Mouse (Mus musculus): ENCODE measurements around the gene Fcrla. TPM values are rescaled to one million over a fixed set of nuclear protein-coding genes. Genes with fewer than 3 reads are reported as not detected.

Gene Fcrla
- total RNA-seq (2023), result 25.4 TPM

GRCm38 (mm10) chr1:170927378-170927777 is at the start of gene Fcrla:
TSS of gene Fcrla (minus strand) at chr1:170927583.

GRCm38 (mm10) chr1:170976447-170976846 is 49.1 kb upstream of the Fcrla start, which contains the start of gene Fcgr2b:
TSS of gene Fcgr2b (minus strand) at chr1:170976547.

GRCm38 (mm10) chr1:170912891-170913615 is 14.3 kb downstream of the Fcrla start, which contains the start of gene Fcrlb:
TSS of gene Fcrlb (minus strand) at chr1:170912941.

GRCm38 (mm10) chr1:170884978-170885561 is 42.3 kb downstream of the Fcrla start, which contains the start of the genes Gm26620 and Dusp12:
TSS of gene Gm26620 (plus strand) at chr1:170885065.
TSS of gene Dusp12 (minus strand) at chr1:170885540.

GRCm38 (mm10) chr1:170867691-170868105 is 59.7 kb downstream of the Fcrla start, which contains the start of gene Atf6:
TSS of gene Atf6 (minus strand) at chr1:170867771.

Other genes with a start within 250 kb of the Fcrla start
- 10.1 TPM for gene Atf6, start 59.8 kb downstream of the Fcrla start, total RNA-seq (2023)
- gene Gm26620, start 42.5 kb downstream of the Fcrla start, total RNA-seq (2023), result 0.73 TPM
- 15.4 TPM for gene Dusp12, start 42.0 kb downstream of the Fcrla start, total RNA-seq (2023)
- not detected for gene Fcrlb, start 14.6 kb downstream of the Fcrla start, total RNA-seq (2023)
- gene Fcgr2b, start 49.0 kb upstream of the Fcrla start, total RNA-seq (2023), result 13.9 TPM
- 1.2 TPM for gene Fcgr4, start 91.3 kb upstream of the Fcrla start, total RNA-seq (2023)
- gene Fcgr3, start 137.4 kb upstream of the Fcrla start, total RNA-seq (2023), result 2.7 TPM
- not detected for gene Cfap126, start 186.3 kb upstream of the Fcrla start, total RNA-seq (2023)
- 101 TPM for gene Sdhc, start 223.0 kb upstream of the Fcrla start, total RNA-seq (2023)
- gene Mpz, start 223.1 kb upstream of the Fcrla start, total RNA-seq (2023), result not detected